Mouse (Mus musculus): ENCODE measurements around the gene Rfng.
A peak's percentile ranks its signal among the peaks of the same experiment; 100 is the strongest.
"Not testable (repeated sequence)": the region's sequence is repeated elsewhere in the genome, so short reads cannot be mapped to it uniquely, and the experiment has no call there.

The Rfng gene

DNA sequence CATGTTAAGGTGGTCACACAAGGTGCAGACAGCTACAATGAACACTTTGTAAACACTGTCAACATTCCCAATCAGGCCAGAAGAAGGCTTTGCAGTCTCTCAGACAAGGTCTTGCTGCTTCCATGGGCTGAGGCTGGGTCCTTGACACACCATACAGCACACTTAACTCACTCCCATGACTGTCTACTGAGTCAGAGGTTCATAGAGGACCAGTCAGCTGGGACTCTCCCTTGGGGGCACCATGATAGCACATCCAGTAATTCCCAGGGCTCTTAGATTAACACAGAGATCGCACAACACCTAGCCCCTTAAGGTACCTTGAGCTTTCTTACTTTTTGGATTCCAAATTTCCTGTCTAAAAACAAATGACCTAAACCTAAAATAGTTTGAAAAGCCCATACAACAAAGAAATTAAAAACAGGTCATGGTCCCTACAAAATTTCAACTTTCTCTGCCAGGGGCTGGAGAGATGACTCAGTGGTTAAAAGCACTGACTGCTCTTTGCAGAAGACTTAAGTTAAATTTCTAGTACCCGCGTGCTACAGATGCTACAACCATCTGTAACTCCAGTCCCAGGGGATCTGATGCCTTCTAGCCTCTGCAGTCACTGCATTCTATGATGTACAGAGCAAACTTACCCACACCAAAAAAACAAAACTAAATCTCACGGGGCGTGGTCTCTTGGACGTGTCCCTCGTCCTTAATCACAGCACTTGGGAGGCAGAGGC is 10.4 kb downstream of the Rfng start:
- DNase-seq: no peak

DNA sequence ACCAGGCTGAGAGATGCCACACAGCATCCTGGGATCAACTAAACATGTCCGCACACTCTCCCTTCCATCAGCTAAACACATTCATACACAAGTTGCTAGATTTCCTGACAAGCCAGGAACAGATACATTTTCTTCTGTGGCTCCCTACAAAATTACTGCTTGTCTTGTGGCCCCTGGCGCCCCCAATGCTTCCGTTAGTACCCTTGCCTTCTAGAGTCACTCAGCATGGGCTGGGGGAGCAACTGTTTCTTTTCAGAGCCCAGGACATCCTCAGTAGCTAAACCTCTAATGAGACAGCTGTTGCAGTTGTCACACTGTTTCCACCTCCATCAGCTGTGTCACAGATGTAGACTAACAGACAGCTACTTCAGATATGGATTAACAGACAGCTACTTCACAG is 11.3 kb downstream of the Rfng start:
- DNase-seq: no peak

DNA sequence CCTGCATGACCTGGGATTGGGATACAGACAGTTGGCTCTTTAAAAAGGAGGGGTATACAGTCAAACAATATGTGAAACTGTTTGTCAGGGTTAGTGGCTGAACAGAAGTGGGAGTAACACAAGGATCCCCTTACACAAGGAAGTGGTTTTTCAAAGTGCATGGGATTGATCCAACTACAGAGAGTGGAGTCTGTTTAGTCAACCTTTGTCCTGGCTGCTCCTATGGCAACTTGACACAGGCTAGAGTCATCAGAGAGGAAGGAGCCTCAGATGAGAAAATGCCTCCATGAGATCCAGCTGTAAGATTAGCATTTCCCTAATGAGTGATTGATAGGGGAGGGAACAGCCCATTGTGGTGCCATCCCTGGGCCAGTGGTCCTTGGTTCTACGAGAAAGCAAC is 15.8 kb downstream of the Rfng start:
- no peak for DNase-seq

DNA sequence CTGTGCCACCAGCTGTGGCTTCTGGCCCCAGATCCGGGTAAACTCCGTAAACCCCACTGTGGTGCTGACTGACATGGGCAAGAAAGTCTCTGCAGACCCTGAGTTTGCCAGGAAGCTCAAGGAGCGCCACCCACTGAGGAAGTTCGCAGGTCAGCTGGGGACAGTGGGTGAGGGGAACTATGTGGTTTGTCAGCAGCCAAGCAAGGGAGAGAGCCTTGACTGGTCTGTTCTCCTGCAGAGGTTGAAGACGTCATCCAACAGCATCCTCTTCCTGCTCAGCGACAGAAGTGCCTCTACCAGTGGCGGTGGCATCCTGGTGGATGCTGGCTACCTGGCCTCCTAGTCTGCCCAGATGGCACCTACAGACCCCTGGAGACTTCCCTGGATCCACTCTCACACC is 17.0 kb downstream of the Rfng start:
- DNase-seq: not testable (repeated sequence)

DNA sequence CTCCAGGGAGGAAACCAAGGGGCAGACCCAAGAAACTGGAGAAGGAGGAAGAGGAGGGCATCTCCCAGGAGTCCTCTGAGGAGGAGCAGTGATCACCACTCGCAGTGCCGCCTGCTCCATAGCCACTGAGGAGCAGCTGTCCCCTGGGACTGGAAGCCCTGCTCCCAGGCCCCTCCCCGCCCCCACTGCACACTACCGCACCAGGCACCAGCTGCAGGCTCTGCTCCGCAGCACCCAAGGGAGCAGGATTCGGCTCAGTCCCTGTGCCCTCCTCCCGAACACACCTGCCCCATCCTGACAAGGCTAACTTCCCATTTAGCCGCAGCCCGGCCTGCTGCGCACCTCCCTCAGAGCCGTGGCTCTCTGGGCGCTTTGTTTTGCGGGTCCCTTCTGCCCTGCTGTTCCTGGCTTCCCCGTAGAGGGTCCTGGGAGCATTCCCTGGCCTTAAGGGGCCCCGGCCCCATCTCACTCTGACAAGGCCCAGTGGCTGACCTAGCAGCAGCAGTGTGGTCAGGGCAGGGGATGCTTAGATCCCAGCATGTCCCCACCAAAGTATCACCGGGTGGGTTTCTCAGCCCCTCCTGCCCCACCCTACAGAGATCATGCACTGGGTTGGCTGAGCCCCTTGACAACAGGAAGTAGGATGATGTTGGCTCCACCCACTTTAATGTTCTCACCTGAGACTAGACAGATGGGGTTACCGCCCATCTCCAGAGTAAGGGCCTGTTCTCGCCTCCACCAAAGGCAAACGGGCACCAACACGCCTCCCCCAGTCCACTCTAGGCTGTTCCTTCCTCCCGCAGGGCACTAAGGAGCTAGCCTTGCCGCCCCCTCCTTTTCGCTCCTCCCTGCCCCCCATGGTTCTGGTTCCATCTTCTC is 20.6 kb downstream of the Rfng start:
- not testable (repeated sequence) for DNase-seq

DNA sequence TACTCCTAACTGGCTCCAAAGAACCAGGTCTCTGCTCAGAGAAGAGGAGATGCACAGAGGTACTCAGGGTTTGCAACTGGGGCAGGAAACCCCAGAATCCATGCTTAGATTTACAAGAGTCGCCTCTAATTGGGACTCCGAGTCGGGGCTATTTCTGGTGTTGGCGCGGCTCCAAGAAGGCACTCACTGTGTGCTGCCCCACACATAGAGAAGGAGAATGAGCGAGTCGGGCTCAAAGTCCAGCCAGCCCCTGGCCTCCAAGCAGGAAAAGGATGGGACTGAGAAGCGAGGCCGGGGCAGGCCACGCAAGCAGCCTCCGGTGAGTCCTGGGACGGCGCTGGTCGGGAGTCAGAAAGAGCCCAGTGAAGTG is 21.4 kb downstream of the Rfng start, which contains the start of gene Hmga1b:
Gene Hmga1b, plus strand, starts transcription at position 123 of the 370 bp plus-strand sequence.
- DNase-seq: not testable (repeated sequence)

DNA sequence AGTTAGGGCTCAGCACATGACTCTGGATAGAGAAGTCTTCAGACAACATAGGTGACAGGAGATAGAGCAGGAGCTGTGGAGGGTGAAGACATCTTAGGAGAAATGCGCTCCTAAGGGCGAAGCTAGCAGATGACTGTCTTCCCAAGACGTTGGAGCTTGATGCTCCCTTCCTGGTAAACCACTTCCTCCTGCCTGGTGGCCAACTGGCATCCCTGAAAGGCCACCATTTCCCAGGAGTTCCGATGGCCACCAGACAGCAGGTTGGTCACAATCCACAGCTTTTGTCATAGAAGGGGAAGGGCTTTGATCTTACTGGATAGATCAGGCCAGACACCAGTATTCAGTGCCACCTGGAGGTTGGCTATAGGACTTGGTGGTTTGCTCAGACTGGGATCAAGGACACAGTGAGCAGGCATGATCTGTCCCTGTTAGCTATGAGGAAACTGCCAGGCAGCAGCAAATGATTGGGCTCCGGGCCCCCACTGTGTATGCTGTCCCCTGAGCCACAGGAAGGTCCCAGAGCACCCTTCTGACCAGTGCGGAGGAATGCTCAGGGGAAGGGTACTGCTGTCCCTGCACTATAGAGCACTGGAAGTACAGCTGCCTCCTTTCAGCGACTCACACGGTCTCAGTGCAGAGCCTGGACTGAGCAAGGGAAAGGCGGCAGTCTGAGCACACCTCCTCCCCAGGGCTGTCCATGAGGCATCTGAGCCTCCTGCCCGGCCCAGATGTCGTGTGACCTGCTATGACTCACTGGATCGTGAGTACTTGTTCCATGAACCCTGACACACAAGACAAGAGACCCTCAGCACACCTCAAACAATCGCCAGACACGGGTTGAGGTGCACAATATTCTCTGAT is 22.0 kb downstream of the Rfng start:
- no peak for DNase-seq

DNA sequence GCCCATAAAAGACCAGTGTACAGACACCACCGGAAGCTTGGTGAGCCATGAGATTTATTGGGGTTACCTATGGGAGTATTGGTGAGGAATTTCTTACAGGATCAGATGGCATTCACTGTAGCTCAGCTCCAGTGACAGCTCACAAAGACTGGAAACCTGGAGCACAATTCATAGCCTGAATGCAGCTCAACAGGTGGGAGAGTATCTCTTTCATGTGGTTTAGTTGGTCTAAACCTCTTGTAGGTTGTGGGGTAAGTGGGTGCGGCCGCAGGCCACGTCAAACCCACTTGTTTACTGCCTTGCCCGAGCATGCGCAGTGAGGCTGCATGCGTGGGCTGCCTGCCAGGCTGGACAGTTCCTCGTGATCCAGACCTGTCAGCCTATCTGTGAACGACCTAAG is 23.8 kb downstream of the Rfng start:
- no peak for DNase-seq

DNA sequence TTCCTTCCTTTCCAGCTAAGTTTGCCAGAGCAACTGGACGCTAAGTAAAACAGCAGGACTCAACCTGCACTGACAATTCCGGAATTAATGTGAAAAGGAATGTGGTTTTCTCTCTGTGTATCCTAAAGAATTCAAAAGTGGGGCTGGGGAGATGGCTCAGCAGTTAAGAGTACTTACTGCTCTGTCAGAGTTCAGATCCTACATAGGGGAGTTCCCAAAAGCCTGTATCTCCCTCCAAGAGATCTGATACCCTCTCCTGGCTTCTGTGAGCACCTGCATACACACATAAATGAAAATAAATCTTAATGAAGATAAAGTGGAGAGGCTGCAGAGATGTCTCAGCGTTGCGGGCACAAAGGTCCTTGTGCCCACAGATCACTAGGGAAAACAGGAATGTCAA is 32.4 kb downstream of the Rfng start:
- no peak for DNase-seq

DNA sequence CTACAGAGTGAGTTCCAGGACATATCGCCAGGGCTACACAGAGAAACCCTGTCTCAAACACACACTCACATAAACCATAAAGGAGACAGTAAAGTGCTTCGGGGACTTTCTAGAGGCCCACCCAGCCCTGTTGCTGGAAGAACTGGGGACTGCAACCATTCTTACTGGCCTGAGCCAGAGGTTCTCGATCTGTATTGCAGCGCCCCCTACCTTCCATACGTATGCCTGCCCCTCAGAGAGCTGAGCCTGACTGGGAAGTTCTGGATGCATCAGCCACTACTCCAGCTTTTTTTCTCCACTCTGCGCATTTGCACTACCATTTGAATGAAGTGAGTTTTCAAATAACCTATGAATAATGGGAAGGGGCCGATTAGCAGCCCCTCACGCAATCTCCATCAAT is 34.6 kb downstream of the Rfng start:
- peak in 1 of 2 experiments; percentile 19 for DNase-seq

DNA sequence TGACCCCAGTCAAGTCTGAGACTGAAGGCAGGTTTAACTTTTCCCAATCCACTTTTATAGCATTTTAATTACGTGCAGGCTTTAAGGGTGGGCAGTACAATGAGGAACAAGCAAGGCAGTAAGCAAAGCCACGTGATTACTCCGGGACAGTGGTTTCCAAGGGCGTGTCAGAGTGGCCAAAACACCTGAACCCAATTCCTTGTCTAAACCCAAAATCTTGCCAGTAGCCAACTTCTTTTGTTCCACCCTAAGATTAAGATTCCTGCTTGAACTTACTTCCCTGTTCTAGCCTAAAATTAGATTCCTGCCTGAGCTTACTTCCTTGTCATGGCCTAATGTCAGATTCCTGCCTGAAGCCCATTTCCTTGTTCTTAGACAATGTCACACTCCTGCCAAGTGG is 36.0 kb downstream of the Rfng start:
- DNase-seq: no peak

DNA sequence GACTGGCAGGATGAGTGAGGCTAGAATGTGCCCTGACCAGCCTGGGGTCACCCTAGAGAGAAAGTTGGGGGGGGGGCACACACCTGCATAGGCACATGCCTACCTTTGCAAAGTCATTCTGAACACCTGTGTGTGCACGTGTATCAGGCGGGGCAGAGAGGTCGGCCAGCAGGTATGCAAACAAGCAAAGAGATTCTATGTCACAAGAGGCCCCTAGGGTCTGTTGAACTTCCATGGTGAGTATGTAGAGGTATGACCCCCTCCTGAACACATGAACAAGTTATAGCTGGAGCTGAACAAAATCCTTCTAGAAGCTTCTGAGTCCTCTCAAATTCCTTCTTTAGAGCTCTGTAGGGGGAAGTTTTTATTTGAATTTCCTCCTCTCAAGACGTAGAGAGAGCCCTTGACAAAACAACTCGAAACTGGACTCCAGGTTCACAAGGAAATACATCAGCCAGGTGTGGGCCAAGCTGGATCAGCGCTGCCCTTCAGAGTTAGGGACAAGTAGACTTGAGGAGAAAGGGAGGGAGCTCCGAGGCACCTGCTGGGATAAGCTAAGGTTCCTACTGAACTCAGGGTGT is 39.8 kb downstream of the Rfng start:
- no peak for DNase-seq

DNA sequence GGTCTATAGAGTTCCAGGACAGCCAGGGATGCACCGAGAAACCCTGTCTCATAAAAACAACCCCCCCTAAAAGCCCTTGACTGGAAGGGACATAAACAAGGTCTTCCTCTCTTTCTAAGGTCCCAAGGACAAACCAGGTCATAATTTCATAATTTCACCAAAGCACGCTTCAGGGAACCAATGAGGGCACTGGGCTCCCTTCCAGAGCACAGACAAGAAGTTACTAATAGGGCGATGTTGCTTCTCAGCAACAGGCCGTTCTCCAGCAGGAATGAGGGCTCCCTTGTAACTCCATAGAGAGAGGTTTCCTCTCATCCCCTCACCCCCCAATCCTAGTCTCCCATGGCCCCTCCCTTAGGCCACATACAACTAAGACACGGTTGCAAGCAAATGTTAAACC is 43.0 kb downstream of the Rfng start:
- DNase-seq: no peak

DNA sequence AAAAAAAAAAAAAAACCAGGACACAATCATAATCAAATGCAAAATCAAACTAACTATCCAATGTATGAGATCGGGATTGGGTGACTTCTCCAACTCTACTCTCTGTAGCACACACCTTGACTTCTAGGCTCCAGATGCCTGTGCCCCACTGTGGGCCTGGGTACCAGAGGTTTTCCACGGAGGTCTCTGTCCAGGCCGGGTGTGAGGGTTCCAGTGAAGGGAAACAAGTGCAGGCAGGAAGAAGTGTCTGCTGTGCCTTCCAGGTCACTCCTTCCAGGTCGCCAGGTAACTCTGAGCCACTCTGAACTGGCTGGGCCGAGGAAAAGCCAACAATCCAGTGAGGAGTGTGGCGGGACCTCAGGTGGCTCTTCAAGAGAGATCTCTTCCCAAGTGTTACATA is 47.6 kb downstream of the Rfng start:
- DNase-seq: no peak

DNA sequence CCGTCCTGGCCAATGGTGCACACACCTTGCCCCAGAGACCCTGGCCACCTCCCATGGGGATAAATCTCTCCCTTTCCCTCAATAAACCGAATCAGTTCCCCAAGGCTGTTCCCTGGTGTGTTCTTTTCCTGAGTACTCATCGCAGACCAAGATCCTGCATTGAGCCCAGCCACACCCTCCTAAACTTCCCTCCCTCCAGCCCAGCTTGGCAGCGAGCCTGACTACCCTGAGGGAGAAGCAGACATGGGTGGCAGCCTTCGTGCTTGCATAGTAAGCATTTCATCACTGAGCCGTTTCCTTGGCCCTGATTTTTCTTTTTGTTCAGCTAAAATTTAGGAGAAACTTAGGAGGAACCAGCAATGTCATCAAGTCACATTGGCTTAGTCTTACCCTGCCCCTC is 50.5 kb downstream of the Rfng start:
- no peak for DNase-seq

DNA sequence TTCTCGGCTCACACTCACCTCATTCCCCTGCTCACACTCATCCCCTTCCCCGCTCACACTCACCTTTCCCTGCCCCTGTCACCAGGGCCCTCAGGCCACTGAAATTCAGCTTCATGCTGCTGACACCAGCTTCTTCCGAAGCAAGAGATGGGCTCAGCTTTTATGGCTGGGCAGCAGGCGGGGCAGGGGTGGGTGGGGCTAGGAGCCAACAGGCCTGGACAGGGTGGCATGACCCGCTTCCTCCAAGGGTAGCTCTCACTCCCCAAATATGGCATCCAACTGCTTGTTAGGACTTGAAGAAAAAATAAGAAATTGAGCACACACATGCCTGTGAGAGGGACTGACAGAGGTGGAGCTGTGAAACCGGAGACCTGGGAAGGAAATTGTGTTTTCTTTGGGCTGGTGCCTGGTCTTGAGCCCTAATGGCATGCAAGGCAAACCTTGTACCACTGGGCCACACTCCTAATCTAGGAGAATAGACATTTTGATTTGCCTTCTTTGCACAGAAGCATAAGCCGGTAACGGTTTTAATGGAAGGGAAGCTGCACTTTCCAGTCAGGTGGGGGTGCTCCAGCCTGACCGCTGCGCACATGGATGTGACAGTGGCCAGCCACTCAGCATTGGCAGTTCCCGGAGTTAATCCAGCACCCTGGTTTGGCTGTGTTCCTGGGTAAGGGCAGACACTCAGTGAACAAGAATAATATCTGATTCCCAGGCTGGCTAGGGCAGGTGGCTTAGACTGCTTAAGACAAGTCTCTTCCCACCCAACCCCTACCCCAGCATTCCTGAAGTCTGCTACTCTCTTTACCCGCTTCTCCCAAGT is 51.9 kb downstream of the Rfng start, which contains the start of gene Cbr2:
Gene Cbr2, minus strand, starts transcription at position 257 of the 823 bp plus-strand sequence.
- DNase-seq: no peak

DNA sequence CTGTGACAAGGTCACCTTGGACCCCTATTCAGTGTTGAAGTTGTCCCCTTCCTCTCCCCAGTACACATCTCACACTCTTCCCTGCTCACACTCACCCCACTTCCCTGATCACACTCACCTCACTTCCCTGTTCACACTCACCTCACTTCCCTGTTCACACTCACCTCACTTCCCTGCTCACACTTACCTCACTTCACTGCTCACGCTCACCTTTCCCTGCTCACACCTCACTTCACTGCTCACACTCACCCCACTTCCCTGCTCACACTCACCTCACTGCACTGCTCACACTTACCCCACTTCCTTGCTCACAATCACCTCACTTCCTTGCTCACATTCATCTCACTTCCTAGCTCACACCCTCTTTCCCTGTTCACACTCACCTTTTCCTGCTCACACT is 52.6 kb downstream of the Rfng start:
- no peak for DNase-seq
